ENCODE assay signal across 25 mouse cellular contexts in the genomic region with DNA sequence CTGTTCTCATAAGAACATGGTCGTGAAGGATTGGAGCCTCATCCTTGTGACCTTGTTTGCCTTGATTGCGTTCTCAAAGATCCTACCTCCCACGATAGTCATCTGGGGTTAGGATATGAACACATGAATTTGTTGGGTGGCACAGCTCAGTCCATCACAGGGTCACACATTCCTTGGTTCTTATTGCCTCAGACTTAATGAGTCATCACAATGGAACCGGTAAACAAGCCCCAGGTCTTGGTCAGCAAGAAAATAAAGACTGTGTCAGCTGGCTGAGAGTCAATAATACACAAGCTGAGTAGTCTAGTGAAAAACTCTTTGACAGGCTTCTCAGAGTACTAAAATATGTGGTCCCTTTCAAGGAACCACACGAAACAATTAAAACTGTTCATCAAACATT. TPM values are rescaled to one million over a fixed set of nuclear protein-coding genes. Genes with fewer than 3 reads are reported as not detected.
DNase-seq lines count a peak whose midpoint lies in the region; ATAC-seq and TF ChIP-seq lines count a peak whose summit lies in the region.
"Had no signal": no experiment of that assay in that cellular context is flagged by ENCODE, and none has a peak within 500 bp of the region (broad histone marks: within the 10 kb centered on the region; RNA-seq: fewer than 3 reads in every experiment).

No protein-coding gene starts in this region.

- H3K4me3 ChIP-seq in kidney, embryonic 15.5 days (replicated peaks) = no peak overlapping the region
- H3K4me3 ChIP-seq in C2C12 (ENCODE audit: insufficient read depth, poor library complexity, severe bottlenecking) = no peak overlapping the region
- H3K4me3 ChIP-seq in myocyte = no peak overlapping the region
- H3K4me3 ChIP-seq: erythroblast, embryonic 14.5 days; forebrain, embryonic 12.5 days; heart, embryonic 13.5 days; lung, embryonic 15.5 days; megakaryocyte, embryonic 14.5 days; midbrain, embryonic 12.5 days had no signal

- no peak for TF ChIP-seq POLR2A in myocyte (IDR thresholded peaks at IDR 0.05; ENCODE audit: insufficient read length, low read depth)

- no peak for DNase-seq in kidney, postnatal 25 days
- DNase-seq in 3134 (ENCODE audit: extremely low read depth, insufficient read length, low spot score) = peak; percentile 45
- no peak for DNase-seq in layer of hippocampus, postnatal 36 days
- DNase-seq: adrenal gland, adult 2 months; adrenal gland, postnatal 36 days; cerebellum, adult 2 months; cerebellum, postnatal 14 days; forebrain, postnatal 0 days; heart, postnatal 10 days; liver; lung, postnatal 4 days; retina, postnatal 1 day; right cerebral cortex, postnatal 14 days; thymus, postnatal 25 days had no signal

- H3K9ac ChIP-seq in kidney, embryonic 15.5 days = no peak overlapping the region
- H3K9ac ChIP-seq: forebrain, embryonic 12.5 days; forebrain, postnatal 0 days; heart, embryonic 13.5 days; hindbrain, embryonic 14.5 days; lung, embryonic 15.5 days; midbrain, embryonic 12.5 days had no signal

- no peak overlapping the region for H3ac ChIP-seq in C2C12 (ENCODE audit: control insufficient read depth, insufficient read length, low read depth)
- H3ac ChIP-seq in myocyte (ENCODE audit: control insufficient read depth, insufficient read length) = no peak overlapping the region

- no peaks in the 10 kb centered on the region for H3K36me3 ChIP-seq in kidney, embryonic 15.5 days
- H3K36me3 ChIP-seq in C2C12 (ENCODE audit: control insufficient read depth, insufficient read depth) (no peaks in the 10 kb centered on the region), myocyte (ENCODE audit: control insufficient read depth, insufficient read depth) (no peaks in the 10 kb centered on the region)
- H3K36me3 ChIP-seq: forebrain, embryonic 12.5 days; heart, embryonic 13.5 days; lung, embryonic 15.5 days; midbrain, embryonic 12.5 days had no signal

- 62% methylated on average over 5 of the region's 5 CpGs for WGBS in kidney, embryonic 15.5 days

- no peaks in the 10 kb centered on the region for H3K79me2 ChIP-seq in C2C12 (ENCODE audit: control insufficient read depth, insufficient read depth)
- H3K79me2 ChIP-seq in myocyte (ENCODE audit: control insufficient read depth, insufficient read depth) = no peaks in the 10 kb centered on the region

- H3K9me3 ChIP-seq in kidney, embryonic 15.5 days (replicated peaks) = no peaks in the 10 kb centered on the region
- H3K9me3 ChIP-seq: forebrain, embryonic 12.5 days; heart, embryonic 13.5 days; lung, embryonic 15.5 days; megakaryocyte, embryonic 14.5 days; midbrain, embryonic 12.5 days had no signal

- H3K4me2 ChIP-seq in kidney, embryonic 15.5 days = no peak overlapping the region
- H3K4me2 ChIP-seq in myocyte (ENCODE audit: low read depth) = no peak overlapping the region
- H3K4me2 ChIP-seq: forebrain, embryonic 12.5 days; heart, embryonic 13.5 days; hindbrain, embryonic 14.5 days; lung, embryonic 15.5 days; midbrain, embryonic 12.5 days had no signal

- H3K27ac ChIP-seq in kidney, embryonic 15.5 days = peak overlapping the region; percentile 22; the same call in 1 of the 2 replicates
- H3K27ac ChIP-seq: forebrain, embryonic 12.5 days; heart, embryonic 13.5 days; hindbrain, embryonic 14.5 days; lung, embryonic 15.5 days; midbrain, embryonic 12.5 days had no signal

- no peak for ATAC-seq in kidney, embryonic 15.5 days (replicated peaks; ENCODE audit: low FRiP score)
- ATAC-seq in monocyte, adult 5-6 weeks (replicated peaks; ENCODE audit: insufficient number of reproducible peaks, low FRiP score, low TSS enrichment, poor library complexity, severe bottlenecking) = no peak
- ATAC-seq: forebrain, postnatal 0 days had no signal

- no peaks in the 10 kb centered on the region for H3K4me1 ChIP-seq in kidney, embryonic 15.5 days
- H3K4me1 ChIP-seq: forebrain, embryonic 12.5 days; lung, embryonic 15.5 days; midbrain, embryonic 12.5 days had no signal

- TF ChIP-seq CTCF in C2C12 (IDR thresholded peaks at IDR 0.05; ENCODE audit: control insufficient read depth, insufficient read depth, insufficient read length) = no peak

- H3K27me3 ChIP-seq in kidney, embryonic 15.5 days = peaks cover 2% of the 10 kb centered on the region; the same call in 1 of the 2 replicates
- no peaks in the 10 kb centered on the region for H3K27me3 ChIP-seq in C2C12 (ENCODE audit: control insufficient read depth, insufficient read depth, insufficient read length)
- no peaks in the 10 kb centered on the region for H3K27me3 ChIP-seq in myocyte (ENCODE audit: control insufficient read depth, insufficient read depth, insufficient read length)
- H3K27me3 ChIP-seq: forebrain, embryonic 12.5 days; heart, embryonic 13.5 days; lung, embryonic 15.5 days had no signal

- no peaks in the 10 kb centered on the region for H3K79me3 ChIP-seq in C2C12 (ENCODE audit: low read depth)

TF ChIP-seq in C2C12, 6 proteins besides CTCF, POLR2A, EP300 and RAD21:
- TF ChIP-seq CEBPB (IDR thresholded peaks at IDR 0.05; ENCODE audit: low read depth) (peak; percentile 75), USF1 (IDR thresholded peaks at IDR 0.05; ENCODE audit: low read depth) (no peak)

TF ChIP-seq in myocyte, 11 proteins besides CTCF, POLR2A, EP300 and RAD21:
- TF ChIP-seq MYOG (IDR thresholded peaks at IDR 0.05; ENCODE audit: control insufficient read depth in 1 of 3, insufficient read depth in 1 of 3, insufficient read length in 2 of 3, low read depth in 2 of 3) (no peak), SRF (IDR thresholded peaks at IDR 0.05; ENCODE audit: control insufficient read depth, insufficient read length, low read depth) (no peak), CEBPB (IDR thresholded peaks at IDR 0.05; ENCODE audit: insufficient read depth, poor library complexity, severe bottlenecking) (peak; percentile 72)

RNA-seq across cellular contexts. Expression of a gene that starts 29.4 kb away (rescaled TPM):
- polyA plus RNA-seq in kidney, embryonic 15.5 days (2015; fragmentation: Nextera tagmentation; extraction: Ambion mirVana) = 65.9 and 71.8 TPM in 2 replicates
- polyA plus RNA-seq in C2C12 (2012; fragmentation: generic; extraction: Trizol) (30.7 TPM), myocyte (2012; fragmentation: generic; extraction: Trizol) (55.8 TPM)
- total RNA-seq in layer of hippocampus, postnatal 36 days (2021) = 100 to 1,000 TPM; 119 to 133 TPM
- 111 to 143 TPM (median 130 TPM) in 3 replicates for total RNA-seq in monocyte, adult 5-6 weeks (2017)
